Mouse (Mus musculus) midbrain, embryonic 11.5 days (tissue): Measurements from ENCODE around the gene Timeless. TPM values are rescaled to one million over a fixed set of nuclear protein-coding genes. Genes with fewer than 3 reads are reported as not detected.
A peak's percentile ranks its signal among the peaks of the same experiment; 100 is the strongest.
"Not testable (repeated sequence)": the region's sequence is repeated elsewhere in the genome, so short reads cannot be mapped to it uniquely, and the experiment has no call there.

ENCODE experiments used
- ATAC-seq: fragments of 200-750 bp; cut with Nextera tagmentation; 2 replicates; pipeline ENCODE4 v1.8.0; 2017; ENCODE audit warnings: moderate TSS enrichment, moderate library complexity; ENCODE audit not compliant: low FRiP score
- DNase-seq: peaks from one replicate; pipeline ENCODE4 v3.0.0; 2015; ENCODE audit warnings: low spot score; ENCODE audit errors: missing footprints
- H3K27ac ChIP-seq: fragments of 300-500 bp; sonication (generic); 2 replicates; pipeline ENCODE4 v1.5.1; 2014; ENCODE audit warnings: low read depth, low read length
- H3K27me3 ChIP-seq: fragments of 300-500 bp; sonication (generic); 2 replicates; pipeline ENCODE4 v1.6.1; 2014; ENCODE audit warnings: mild to moderate bottlenecking, low read length, moderate library complexity, mixed read lengths; ENCODE audit not compliant: control insufficient read depth, insufficient read depth
- H3K36me3 ChIP-seq: fragments of 300-500 bp; sonication (generic); 2 replicates; pipeline ENCODE4 v1.6.1; 2014; ENCODE audit warnings: mild to moderate bottlenecking, low read length, moderate library complexity, mixed read lengths; ENCODE audit not compliant: control insufficient read depth, insufficient read depth
- H3K4me1 ChIP-seq: fragments of 300-500 bp; sonication (generic); 2 replicates; pipeline ENCODE4 v1.6.1; 2014; ENCODE audit warnings: low read length; ENCODE audit not compliant: control insufficient read depth, insufficient read depth
- H3K4me2 ChIP-seq: fragments of 300-500 bp; sonication (generic); 2 replicates; pipeline ENCODE4 v1.6.1; 2014; ENCODE audit warnings: mild to moderate bottlenecking, moderate library complexity
- H3K4me3 ChIP-seq: fragments of 300-500 bp; sonication (generic); 2 replicates; pipeline ENCODE4 v1.5.1; 2014; ENCODE audit warnings: low read depth, low read length
- H3K9ac ChIP-seq: fragments of 300-500 bp; sonication (generic); 2 replicates; pipeline ENCODE4 v1.6.1; 2014; ENCODE audit warnings: low read length
- H3K9me3 ChIP-seq: fragments of 300-500 bp; sonication (generic); 2 replicates; pipeline ENCODE4 v1.6.1; 2016; ENCODE audit warnings: low read length; ENCODE audit not compliant: control insufficient read depth
- WGBS: fragments of 180-500 bp; shearing (Covaris S2); extraction: QIAGEN DNeasy Blood & Tissue Kit; methylation state at CpG from one replicate; pipeline ENCODE4 v1.1.7; 2014; 5-methylcytosine and 5-hydroxymethylcytosine counted together
- polyA plus RNA-seq: library from polyadenylated mRNA; unstranded; fragments of >200 nt; fragmentation: Nextera tagmentation; extraction: Ambion mirVana; gene quantifications from 2 replicates; pipeline ENCODE4 v1.2.1, GENCODE M21; 2014

Gene Timeless
- 48.1 and 52.5 TPM in 2 replicates for polyA plus RNA-seq

DNA sequence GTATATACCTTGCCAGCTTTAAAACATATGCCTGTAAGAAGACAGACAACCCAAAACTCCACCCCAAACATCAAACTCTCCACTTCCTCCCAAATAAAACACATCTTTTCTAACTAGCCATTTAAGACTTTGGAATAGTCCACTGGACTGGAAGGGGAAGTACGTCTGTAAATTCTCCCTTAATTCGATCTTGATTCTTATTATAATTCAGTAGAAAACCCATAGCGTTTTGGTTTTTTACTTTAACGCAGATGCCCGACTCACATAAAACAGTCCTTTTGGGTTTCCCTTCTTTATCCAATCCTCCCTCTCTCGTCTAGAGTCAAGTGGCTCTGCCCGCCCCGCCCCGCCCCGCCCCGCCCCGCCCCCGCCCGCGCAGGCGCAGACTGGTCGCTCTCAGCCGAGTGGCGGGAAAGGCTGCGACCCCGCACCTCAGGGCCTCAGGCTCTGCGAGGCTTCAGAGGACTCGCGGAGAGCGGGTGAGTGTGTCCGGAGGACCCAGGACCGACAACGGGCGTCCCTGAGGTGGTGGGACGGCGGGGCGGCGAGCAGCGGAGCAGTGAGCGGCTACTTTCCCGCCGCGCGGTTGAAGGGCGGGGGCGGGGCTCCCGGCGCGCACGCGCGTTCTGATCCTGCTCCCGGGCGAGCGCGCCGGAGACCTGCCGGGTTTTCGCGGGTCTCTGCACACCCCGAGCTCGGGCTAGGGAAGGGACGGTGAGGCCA lies at the start of gene Timeless:
Timeless (plus strand) TSS at position 369 of the 723 bp plus-strand sequence.
- under 1% methylated on average over 57 of the region's 58 CpGs for WGBS
- ATAC-seq, result peak; percentile 92

DNA sequence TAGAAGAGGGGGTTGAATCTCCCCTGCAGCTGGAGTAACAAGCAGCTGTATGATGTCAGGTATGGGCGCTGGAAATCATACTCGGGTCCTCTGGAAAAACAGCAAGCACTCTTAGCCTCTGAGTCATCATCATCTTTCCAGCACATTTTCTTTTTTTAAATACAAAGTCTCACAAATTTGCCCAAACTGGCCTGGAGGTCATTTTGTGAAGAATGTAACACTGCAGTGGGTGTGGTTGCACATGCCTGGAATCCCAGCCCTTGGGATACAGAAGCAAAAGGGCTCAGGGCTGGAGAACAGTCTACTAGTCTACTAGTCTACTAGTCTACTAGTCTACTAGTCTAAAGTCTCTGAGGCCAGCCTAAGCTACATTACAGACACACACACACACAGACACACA lies 47.6 kb upstream of the Timeless start:
- no peaks in the 10 kb centered on the region for H3K27me3 ChIP-seq
- no peaks in the 10 kb centered on the region for H3K9me3 ChIP-seq
- H3K27ac ChIP-seq, result no peak overlapping the region
- no peak for ATAC-seq
- H3K36me3 ChIP-seq, result no peaks in the 10 kb centered on the region
- H3K9ac ChIP-seq, result no peak overlapping the region
- no peak overlapping the region for H3K4me3 ChIP-seq
- no peak overlapping the region for H3K4me2 ChIP-seq
- peaks cover 3% of the 10 kb centered on the region; the same call in 1 of the 2 replicates for H3K4me1 ChIP-seq
- DNase-seq, result peak; percentile 31
- WGBS, result 85% methylated on average over 2 of the region's 2 CpGs

More for the DNA sequence above, at the start of gene Timeless:
- H3K4me2 ChIP-seq, result peak within 1 kb of the TSS; percentile 43
- peak within 1 kb of the TSS; percentile 53 for H3K4me3 ChIP-seq
- peak within 1 kb of the TSS; percentile 72 for H3K9ac ChIP-seq
- H3K4me1 ChIP-seq, result peaks cover 8% of the 10 kb centered on the region
- H3K27ac ChIP-seq, result peak within 1 kb of the TSS; percentile 84
- no peaks in the 10 kb centered on the region for H3K9me3 ChIP-seq
- peak; percentile 99 for DNase-seq
- no peaks in the 10 kb centered on the region for H3K27me3 ChIP-seq
- H3K36me3 ChIP-seq, result no peaks in the 10 kb centered on the region

DNA sequence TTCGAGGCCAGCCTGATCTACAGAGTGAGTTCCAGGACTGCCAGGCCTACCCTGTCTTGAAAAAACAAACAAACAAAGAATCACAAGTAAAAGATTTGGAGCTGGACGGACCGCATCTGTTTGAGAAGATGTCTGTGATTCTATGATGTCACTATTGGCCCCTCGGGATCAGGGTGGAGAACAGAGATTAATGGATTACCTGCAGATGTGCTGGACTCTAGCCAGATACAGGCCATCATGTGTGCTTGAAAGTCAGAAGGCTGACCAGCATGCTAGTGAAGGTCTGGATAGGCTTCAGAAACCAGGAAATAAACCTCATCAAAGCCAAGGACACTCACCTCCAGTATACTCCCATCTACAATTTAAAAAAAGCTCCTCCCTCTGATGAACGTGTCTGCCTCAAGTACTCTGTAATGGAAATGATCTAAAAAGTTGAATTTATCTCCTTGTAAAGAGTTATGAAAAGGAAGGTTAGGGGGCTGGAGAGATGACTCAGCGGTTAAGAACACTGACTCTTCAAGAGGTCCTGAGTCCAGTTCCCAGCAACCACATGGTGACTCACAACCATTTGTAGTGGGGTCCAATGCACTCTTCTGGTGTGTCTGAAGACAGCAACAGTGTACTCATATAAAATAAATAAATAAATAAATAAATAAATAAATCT lies 46.5 kb upstream of the Timeless start:
- no peaks in the 10 kb centered on the region for H3K27me3 ChIP-seq
- DNase-seq (peak; percentile 81), ATAC-seq (peak; percentile 19; the same call in 1 of the 2 replicates)
- H3K9me3 ChIP-seq, result no peaks in the 10 kb centered on the region
- no peak overlapping the region for H3K4me2 ChIP-seq
- H3K4me3 ChIP-seq, result no peak overlapping the region
- H3K9ac ChIP-seq, result no peak overlapping the region
- no peaks in the 10 kb centered on the region for H3K4me1 ChIP-seq
- no peaks in the 10 kb centered on the region for H3K36me3 ChIP-seq
- 73% methylated on average over 6 of the region's 6 CpGs for WGBS
- H3K27ac ChIP-seq, result no peak overlapping the region

DNA sequence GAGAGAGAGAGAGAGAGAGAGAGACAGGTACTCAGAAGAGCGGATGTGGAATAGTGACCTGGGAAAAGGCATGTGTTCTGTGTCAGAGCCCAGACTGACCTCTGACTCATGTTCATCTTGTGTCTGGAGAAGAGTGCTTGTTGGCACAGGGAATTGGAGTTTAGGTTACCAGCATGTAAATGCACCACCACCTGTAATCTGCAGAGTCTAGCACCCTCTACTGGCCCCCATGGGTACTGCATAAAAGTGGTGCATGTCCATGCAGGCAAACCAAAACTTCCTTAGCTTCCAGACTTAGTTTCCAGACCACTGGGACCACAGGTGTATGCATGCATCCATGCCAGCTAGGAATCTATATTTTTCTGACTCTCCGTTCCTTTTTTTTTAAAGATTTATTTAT lies 45.9 kb upstream of the Timeless start:
- Histone ChIP-seq H3K27me3 (no peaks in the 10 kb centered on the region), H3K36me3 (no peaks in the 10 kb centered on the region), H3K27ac (no peak overlapping the region), H3K9me3 (no peaks in the 10 kb centered on the region), H3K9ac (no peak overlapping the region), H3K4me3 (no peak overlapping the region), H3K4me2 (no peak overlapping the region), H3K4me1 (no peaks in the 10 kb centered on the region)
- ATAC-seq (peak; percentile 70; the same call in 1 of the 2 replicates), DNase-seq (peak; percentile 98)
- WGBS, result 52% methylated on average over 2 of the region's 2 CpGs

DNA sequence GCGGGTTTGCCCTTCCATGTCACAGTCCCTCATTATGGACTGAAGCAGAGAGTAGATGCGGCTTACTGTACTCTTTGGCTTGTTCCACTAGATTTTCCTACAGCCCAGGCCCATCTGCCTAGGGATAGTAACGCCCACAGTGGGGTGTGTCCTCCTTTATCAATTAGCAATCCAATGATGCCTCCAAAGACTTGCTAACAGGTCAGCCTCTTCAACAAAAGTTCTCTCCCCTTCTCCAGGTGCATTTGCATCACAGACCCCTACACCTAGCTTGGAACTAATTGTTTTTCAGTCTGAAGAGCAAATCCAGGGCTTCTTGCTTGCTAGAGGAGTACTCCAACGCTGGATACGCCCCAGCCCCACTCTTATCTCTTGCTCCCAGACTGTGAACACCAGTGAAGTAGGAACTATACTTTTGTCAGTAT lies 44.7 kb upstream of the Timeless start:
- H3K4me3 ChIP-seq, result no peak overlapping the region
- no peak overlapping the region for H3K4me2 ChIP-seq
- H3K27me3 ChIP-seq, result no peaks in the 10 kb centered on the region
- 66% methylated on average over 5 of the region's 5 CpGs for WGBS
- H3K36me3 ChIP-seq, result no peaks in the 10 kb centered on the region
- no peak overlapping the region for H3K27ac ChIP-seq
- DNase-seq (peak; percentile 81), ATAC-seq (no peak)
- no peaks in the 10 kb centered on the region for H3K9me3 ChIP-seq
- H3K9ac ChIP-seq, result no peak overlapping the region
- H3K4me1 ChIP-seq, result no peaks in the 10 kb centered on the region

DNA sequence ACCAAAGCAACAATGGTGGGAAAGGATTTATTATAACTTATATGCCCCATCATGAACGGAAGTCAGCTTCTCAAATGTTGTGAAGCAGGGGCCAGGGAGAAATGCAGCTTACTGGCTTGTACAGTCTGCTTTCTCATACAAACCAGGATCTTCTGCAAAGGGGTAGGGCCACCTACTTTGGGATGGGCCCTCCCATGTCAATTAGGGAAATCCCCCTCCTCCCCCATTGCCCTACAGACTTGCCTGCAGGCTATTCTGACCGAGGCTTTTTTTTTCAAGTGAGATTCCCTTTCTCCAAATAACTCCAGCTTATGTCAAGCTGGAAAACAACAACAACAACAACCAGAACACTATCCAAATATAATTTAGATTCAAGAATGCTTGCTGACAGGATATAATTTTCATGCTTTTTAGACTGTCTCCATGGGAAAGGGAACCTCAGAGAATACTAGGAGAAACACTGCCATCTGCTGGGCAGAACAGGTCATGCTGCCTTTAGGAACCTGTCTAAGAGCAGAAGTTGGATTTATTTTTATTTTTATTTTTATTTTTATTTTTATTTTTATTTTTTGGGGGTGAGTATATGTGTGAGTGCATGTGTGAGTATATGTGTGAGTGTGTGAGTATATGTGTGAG lies 43.5 kb upstream of the Timeless start:
- WGBS, result 52% methylated on average over 2 of the region's 2 CpGs
- H3K27ac ChIP-seq, result no peak overlapping the region
- peak; percentile 95 for DNase-seq
- H3K4me3 ChIP-seq, result no peak overlapping the region
- H3K9ac ChIP-seq, result no peak overlapping the region
- H3K9me3 ChIP-seq, result no peaks in the 10 kb centered on the region
- H3K4me1 ChIP-seq, result no peaks in the 10 kb centered on the region
- ATAC-seq, result 0 out of 2 replicates have a peak, but pooled peaks have one; percentile 52
- H3K36me3 ChIP-seq, result no peaks in the 10 kb centered on the region
- H3K4me2 ChIP-seq, result no peak overlapping the region
- H3K27me3 ChIP-seq, result no peaks in the 10 kb centered on the region

DNA sequence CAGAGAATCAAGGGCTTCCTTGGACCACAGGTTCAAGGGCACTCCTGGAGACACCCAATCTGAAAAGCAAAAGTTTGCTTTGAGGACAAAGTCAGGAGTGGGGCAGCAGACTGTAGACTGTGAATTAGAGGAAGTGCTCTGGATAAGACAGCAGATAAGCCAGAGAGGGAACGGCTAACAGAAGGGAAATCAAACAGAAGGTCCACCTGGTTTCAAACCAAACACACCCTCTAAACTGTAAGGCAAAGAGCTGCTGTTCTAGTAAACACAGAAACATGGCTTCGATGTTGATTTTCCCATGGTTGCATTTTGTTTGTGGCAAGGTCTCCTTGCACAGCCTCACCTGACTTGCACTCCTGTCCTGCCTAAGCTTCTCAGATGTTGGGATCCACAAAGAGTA lies 40.4 kb upstream of the Timeless start:
- peaks cover 17% of the 10 kb centered on the region for H3K27me3 ChIP-seq
- no peaks in the 10 kb centered on the region for H3K36me3 ChIP-seq
- ATAC-seq (no peak), DNase-seq (peak; percentile 71)
- no peaks in the 10 kb centered on the region for H3K9me3 ChIP-seq
- WGBS, result 83% methylated on average over 2 of the region's 2 CpGs
- H3K4me2 ChIP-seq, result no peak overlapping the region
- H3K27ac ChIP-seq, result no peak overlapping the region
- H3K9ac ChIP-seq, result no peak overlapping the region
- H3K4me1 ChIP-seq, result peaks cover 5% of the 10 kb centered on the region
- no peak overlapping the region for H3K4me3 ChIP-seq

DNA sequence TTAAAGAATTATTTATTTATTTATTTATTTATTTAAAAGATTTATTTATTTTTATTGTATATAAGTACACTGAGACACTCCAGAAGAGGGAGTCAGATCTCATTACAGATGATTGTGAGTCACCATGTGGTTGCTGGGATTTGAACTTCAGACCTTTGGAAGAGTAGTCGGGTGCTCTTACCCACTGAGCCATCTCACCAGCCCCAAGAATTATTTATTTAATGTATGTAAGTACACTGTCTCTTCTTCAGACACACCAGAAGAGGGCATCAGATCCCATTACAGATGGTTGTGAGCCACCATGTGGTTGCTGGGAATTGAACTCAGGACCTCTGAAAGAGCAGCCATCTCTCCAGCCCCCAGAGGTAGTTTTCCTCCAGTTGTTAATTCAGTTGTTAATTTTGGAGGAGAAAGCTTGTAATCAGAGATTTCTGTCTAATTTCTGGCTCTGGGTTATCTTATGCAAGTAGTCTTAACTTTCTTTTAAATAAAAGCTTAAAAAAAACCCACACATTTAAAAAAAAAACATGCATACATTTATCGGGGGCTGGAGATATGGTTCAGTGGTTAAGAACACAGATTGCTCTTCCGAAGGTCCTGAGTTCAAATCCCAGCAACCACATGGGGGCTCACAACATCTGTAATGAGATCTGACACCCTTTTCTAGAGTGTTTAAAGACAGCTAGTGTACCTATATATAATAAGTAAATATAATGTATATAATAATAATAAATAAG lies 39.7 kb upstream of the Timeless start:
- H3K27me3 ChIP-seq, result peaks cover 17% of the 10 kb centered on the region
- not testable (repeated sequence) for H3K4me3 ChIP-seq, ATAC-seq, H3K4me1 ChIP-seq, H3K36me3 ChIP-seq, H3K27ac ChIP-seq, H3K9me3 ChIP-seq, H3K9ac ChIP-seq, H3K4me2 ChIP-seq
- 90% methylated on average over 3 of the region's 3 CpGs for WGBS
- peak; percentile 75 for DNase-seq
